Mouse (Mus musculus) heart, embryonic 13.5 days (tissue): ENCODE measurements around the gene Acin1. TPM values are rescaled to one million over a fixed set of nuclear protein-coding genes. Genes with fewer than 3 reads are reported as not detected.

Source experiments
- ATAC-seq: fragments of 200-750 bp; cut with Nextera tagmentation; 2 replicates; pipeline ENCODE4 v1.8.0; 2017; ENCODE audit warnings: moderate TSS enrichment; ENCODE audit not compliant: insufficient number of reproducible peaks, low FRiP score, low TSS enrichment; ENCODE audit errors: extremely low read depth
- H3K27ac ChIP-seq: fragments of 300-500 bp; sonication (generic); replicated peaks from 2 replicates; pipeline ENCODE4 v1.5.1; 2015; ENCODE audit warnings: moderate library complexity, mild to moderate bottlenecking, inconsistent platforms
- H3K27me3 ChIP-seq: fragments of 300-500 bp; sonication (generic); replicated peaks from 2 replicates; pipeline ENCODE4 v1.6.1; 2015; ENCODE audit warnings: mild to moderate bottlenecking, inconsistent platforms
- H3K36me3 ChIP-seq: fragments of 300-500 bp; sonication (generic); 2 replicates; pipeline ENCODE4 v1.6.1; 2015; ENCODE audit warnings: mild to moderate bottlenecking, inconsistent platforms
- H3K4me1 ChIP-seq: fragments of 300-500 bp; sonication (generic); 2 replicates; pipeline ENCODE4 v1.6.1; 2015; ENCODE audit warnings: inconsistent platforms
- H3K4me2 ChIP-seq: fragments of 300-500 bp; sonication (generic); 2 replicates; pipeline ENCODE4 v1.6.1; 2015; ENCODE audit warnings: inconsistent platforms, mild to moderate bottlenecking, moderate library complexity
- H3K4me3 ChIP-seq: fragments of 300-500 bp; sonication (generic); 2 replicates; pipeline ENCODE4 v1.5.1; 2015; ENCODE audit warnings: moderate library complexity, mild to moderate bottlenecking, inconsistent platforms
- H3K9ac ChIP-seq: fragments of 300-500 bp; sonication (generic); 2 replicates; pipeline ENCODE4 v1.6.1; 2015; ENCODE audit warnings: inconsistent platforms, mild to moderate bottlenecking, moderate library complexity
- H3K9me3 ChIP-seq: fragments of 300-500 bp; sonication (generic); 2 replicates; pipeline ENCODE4 v1.6.1; 2016; ENCODE audit warnings: inconsistent platforms
- WGBS: fragments of 180-500 bp; shearing (Covaris S2); methylation state at CpG from one replicate; pipeline ENCODE4 v1.1.7; 2015; ENCODE audit warnings: mixed read lengths; 5-methylcytosine and 5-hydroxymethylcytosine counted together
- polyA plus RNA-seq: library from polyadenylated mRNA; unstranded; fragments of >200 nt; fragmentation: Nextera tagmentation; extraction: Ambion mirVana; gene quantifications from 2 replicates; pipeline ENCODE4 v1.2.1, GENCODE M21; 2015

Acin1 gene
- polyA plus RNA-seq, 1 experiment from 2014 or later = 81.2 TPM

- no peaks in the 10 kb centered on the region for H3K9me3 ChIP-seq
- no peak for ATAC-seq
- no peak overlapping the region for H3K9ac ChIP-seq
- no peak overlapping the region for H3K27ac ChIP-seq
- H3K27me3 ChIP-seq = peaks cover 11% of the 10 kb centered on the region; the same call in 1 of the 2 replicates
- H3K4me1 ChIP-seq = peaks cover 17% of the 10 kb centered on the region
- no peak overlapping the region for H3K4me3 ChIP-seq
- 0 out of 2 replicates have a peak overlapping the region, but pooled peaks have one; percentile 88 for H3K4me2 ChIP-seq
- H3K36me3 ChIP-seq = no peaks in the 10 kb centered on the region
- 58% methylated on average over 1 of the region's 1 CpGs for WGBS
These were observed 28.7 kb upstream of the Acin1 start for GRCm38 (mm10) chr14:54715402-54715801.

- WGBS = 4% methylated on average over 15 of the region's 15 CpGs
- Histone ChIP-seq H3K27ac (no peak overlapping the region), H3K4me2 (peak overlapping the region; percentile 88), H3K9ac (peak overlapping the region; percentile 67), H3K27me3 (peaks cover 18% of the 10 kb centered on the region; the same call in 1 of the 2 replicates), H3K4me1 (peaks cover 17% of the 10 kb centered on the region), H3K9me3 (no peaks in the 10 kb centered on the region), H3K4me3 (peak overlapping the region; percentile 46), H3K36me3 (no peaks in the 10 kb centered on the region)
- 0 out of 2 replicates have a peak, but pooled peaks have one; percentile 51 for ATAC-seq
These were observed 27.9 kb upstream of the Acin1 start for GRCm38 (mm10) chr14:54714617-54715081.

GRCm38 (mm10) chr14:54714121-54714520, 27.4 kb upstream of the Acin1 start:
- Histone ChIP-seq H3K9ac (peak overlapping the region; percentile 67), H3K27ac (no peak overlapping the region), H3K36me3 (no peaks in the 10 kb centered on the region), H3K4me3 (peak overlapping the region; percentile 46), H3K4me1 (peaks cover 17% of the 10 kb centered on the region), H3K9me3 (no peaks in the 10 kb centered on the region), H3K4me2 (peak overlapping the region; percentile 88), H3K27me3 (peaks cover 20% of the 10 kb centered on the region; the same call in 1 of the 2 replicates)
- no peak; the same call in 1 of the 2 replicates for ATAC-seq
- under 1% methylated on average over 13 of the region's 13 CpGs for WGBS

- Histone ChIP-seq H3K27me3 (peaks cover 20% of the 10 kb centered on the region; the same call in 1 of the 2 replicates), H3K4me3 (no peak overlapping the region), H3K4me2 (no peak overlapping the region), H3K4me1 (peaks cover 17% of the 10 kb centered on the region), H3K27ac (no peak overlapping the region), H3K36me3 (no peaks in the 10 kb centered on the region), H3K9me3 (no peaks in the 10 kb centered on the region), H3K9ac (no peak overlapping the region)
- WGBS = 63% methylated on average over 8 of the region's 8 CpGs
- ATAC-seq = no peak
These were observed 26.1 kb upstream of the Acin1 start for GRCm38 (mm10) chr14:54712861-54713260.

- Histone ChIP-seq H3K27me3 (peaks cover 20% of the 10 kb centered on the region; the same call in 1 of the 2 replicates), H3K27ac (no peak within 1 kb of the TSS), H3K9me3 (no peaks in the 10 kb centered on the region), H3K4me1 (peaks cover 25% of the 10 kb centered on the region), H3K36me3 (no peaks in the 10 kb centered on the region), H3K4me2 (no peak within 1 kb of the TSS), H3K9ac (no peak within 1 kb of the TSS), H3K4me3 (no peak within 1 kb of the TSS)
- ATAC-seq = no peak
- 81% methylated on average over 7 of the region's 7 CpGs for WGBS
These were observed 25.3 kb upstream of the Acin1 start, which contains the start of gene Cebpe for GRCm38 (mm10) chr14:54712074-54712473. Cebpe (minus strand) TSS chr14:54712174.

- no peak overlapping the region for H3K9ac ChIP-seq
- H3K4me2 ChIP-seq = no peak overlapping the region
- 71% methylated on average over 9 of the region's 9 CpGs for WGBS
- H3K27me3 ChIP-seq = peaks cover 20% of the 10 kb centered on the region; the same call in 1 of the 2 replicates
- peaks cover 30% of the 10 kb centered on the region for H3K4me1 ChIP-seq
- H3K9me3 ChIP-seq = no peaks in the 10 kb centered on the region
- no peak overlapping the region for H3K4me3 ChIP-seq
- no peaks in the 10 kb centered on the region for H3K36me3 ChIP-seq
- no peak overlapping the region for H3K27ac ChIP-seq
- ATAC-seq = no peak
These were observed 22.3 kb upstream of the Acin1 start for GRCm38 (mm10) chr14:54709054-54709453.

- WGBS = 26% methylated on average over 17 of the region's 17 CpGs
- Histone ChIP-seq H3K9me3 (no peaks in the 10 kb centered on the region), H3K27ac (peak overlapping the region; percentile 62), H3K4me2 (peak overlapping the region; percentile 43), H3K36me3 (no peaks in the 10 kb centered on the region), H3K4me1 (peaks cover 25% of the 10 kb centered on the region), H3K4me3 (no peak overlapping the region), H3K9ac (peak overlapping the region; percentile 57), H3K27me3 (peaks cover 35% of the 10 kb centered on the region; the same call in 1 of the 2 replicates)
- ATAC-seq = no peak
These were observed 20.0 kb upstream of the Acin1 start for GRCm38 (mm10) chr14:54706589-54707320.

GRCm38 (mm10) chr14:54705844-54706243, 19.1 kb upstream of the Acin1 start:
- Histone ChIP-seq H3K4me3 (no peak overlapping the region), H3K27ac (peak overlapping the region; percentile 62), H3K4me2 (peak overlapping the region; percentile 43; the same call in 1 of the 2 replicates), H3K27me3 (peaks cover 32% of the 10 kb centered on the region; the same call in 1 of the 2 replicates), H3K9ac (no peak overlapping the region), H3K9me3 (no peaks in the 10 kb centered on the region), H3K36me3 (no peaks in the 10 kb centered on the region), H3K4me1 (peaks cover 27% of the 10 kb centered on the region)
- peak; percentile 81 for ATAC-seq
- WGBS = 15% methylated on average over 5 of the region's 5 CpGs

GRCm38 (mm10) chr14:54703207-54703606, 16.5 kb upstream of the Acin1 start:
- Histone ChIP-seq H3K27me3 (peaks cover 23% of the 10 kb centered on the region; the same call in 1 of the 2 replicates), H3K4me1 (peaks cover 32% of the 10 kb centered on the region), H3K9ac (no peak overlapping the region; the same call in 1 of the 2 replicates), H3K36me3 (no peaks in the 10 kb centered on the region), H3K27ac (no peak overlapping the region), H3K4me3 (no peak overlapping the region), H3K9me3 (no peaks in the 10 kb centered on the region), H3K4me2 (no peak overlapping the region)
- no peak for ATAC-seq
- 54% methylated on average over 10 of the region's 10 CpGs for WGBS

GRCm38 (mm10) chr14:54701298-54701697, 14.6 kb upstream of the Acin1 start:
- H3K4me2 ChIP-seq = peak overlapping the region; percentile 34; the same call in 1 of the 2 replicates
- WGBS = 9% methylated on average over 6 of the region's 6 CpGs
- ATAC-seq = no peak

GRCm38 (mm10) chr14:54699586-54699985, 12.9 kb upstream of the Acin1 start:
- H3K27ac ChIP-seq = no peak overlapping the region
- no peaks in the 10 kb centered on the region for H3K36me3 ChIP-seq
- no peak overlapping the region for H3K4me3 ChIP-seq
- no peak for ATAC-seq
- no peaks in the 10 kb centered on the region for H3K9me3 ChIP-seq
- no peak overlapping the region for H3K4me2 ChIP-seq
- H3K4me1 ChIP-seq = peaks cover 8% of the 10 kb centered on the region
- H3K27me3 ChIP-seq = peaks cover 25% of the 10 kb centered on the region; the same call in 1 of the 2 replicates
- 38% methylated on average over 3 of the region's 3 CpGs for WGBS
- H3K9ac ChIP-seq = 0 out of 2 replicates have a peak overlapping the region, but pooled peaks have one; percentile 14

More at GRCm38 (mm10) chr14:54701298-54701697, 14.6 kb upstream of the Acin1 start:
- no peak overlapping the region for H3K27ac ChIP-seq
- H3K4me1 ChIP-seq = peaks cover 17% of the 10 kb centered on the region
- H3K9me3 ChIP-seq = no peaks in the 10 kb centered on the region
- no peak overlapping the region for H3K4me3 ChIP-seq
- H3K27me3 ChIP-seq = peaks cover 25% of the 10 kb centered on the region; the same call in 1 of the 2 replicates
- no peak overlapping the region for H3K9ac ChIP-seq
- no peaks in the 10 kb centered on the region for H3K36me3 ChIP-seq
